Mouse (Mus musculus) neural tube, embryonic 10.5 days (tissue): ENCODE data around the gene Gm49325.
A peak's percentile ranks its signal among the peaks of the same experiment; 100 is the strongest.

Source experiments
- DNase-seq: peaks from one replicate; pipeline ENCODE4 v3.0.0-alpha.2; 2017; ENCODE audit warnings: low spot score; ENCODE audit errors: extremely low spot score

The Gm49325 gene

GRCm38 (mm10) chr10:77588036-77588435 lies 18.0 kb upstream of the Gm49325 start:
- DNase-seq = no peak

DNA sequence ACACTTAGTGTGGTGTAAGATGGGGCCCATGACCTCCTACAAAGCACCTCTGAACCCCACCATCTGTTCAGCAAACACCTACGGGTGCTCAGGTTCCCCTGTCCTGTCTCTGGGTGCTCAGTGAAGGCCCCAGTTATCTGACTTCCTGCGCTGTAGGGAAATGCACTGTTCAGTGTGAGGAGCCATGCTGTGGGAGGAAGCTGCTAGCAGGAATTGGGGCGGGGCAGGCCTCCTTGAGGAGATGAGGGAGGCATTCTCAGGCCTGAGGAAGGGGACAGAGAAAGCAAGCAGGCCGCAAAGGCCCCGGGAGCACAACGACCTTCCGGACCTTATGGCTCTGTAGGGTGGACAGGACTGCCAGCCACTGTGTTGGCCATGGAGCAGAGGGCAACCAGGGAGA lies 16.9 kb upstream of the Gm49325 start:
- no peak for DNase-seq

- no peak for DNase-seq
Measured at GRCm38 (mm10) chr10:77589749-77590148, 16.2 kb upstream of the Gm49325 start.

- peak; percentile 34 for DNase-seq
Measured at GRCm38 (mm10) chr10:77590812-77591211, 15.2 kb upstream of the Gm49325 start.

DNA sequence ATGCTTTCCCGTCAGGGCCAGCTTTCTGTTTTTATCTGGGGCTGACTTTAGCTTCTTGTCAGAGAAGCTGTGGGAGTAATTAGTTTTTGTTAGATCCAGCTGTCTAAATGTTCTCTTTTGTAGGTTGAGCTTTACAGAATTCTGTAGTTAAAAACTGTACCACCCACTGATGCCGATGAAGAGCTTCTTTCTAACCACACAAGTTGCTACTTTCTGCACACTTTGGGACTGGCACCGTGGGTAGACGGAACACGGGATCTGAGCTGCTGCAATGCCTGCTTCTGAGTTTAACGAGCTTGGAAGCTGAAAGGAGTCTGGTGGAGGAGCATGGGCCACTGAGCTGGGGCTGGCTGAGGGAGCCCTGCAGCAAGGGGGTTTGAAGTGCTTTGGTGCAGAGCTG lies 14.5 kb upstream of the Gm49325 start:
- DNase-seq = no peak

DNA sequence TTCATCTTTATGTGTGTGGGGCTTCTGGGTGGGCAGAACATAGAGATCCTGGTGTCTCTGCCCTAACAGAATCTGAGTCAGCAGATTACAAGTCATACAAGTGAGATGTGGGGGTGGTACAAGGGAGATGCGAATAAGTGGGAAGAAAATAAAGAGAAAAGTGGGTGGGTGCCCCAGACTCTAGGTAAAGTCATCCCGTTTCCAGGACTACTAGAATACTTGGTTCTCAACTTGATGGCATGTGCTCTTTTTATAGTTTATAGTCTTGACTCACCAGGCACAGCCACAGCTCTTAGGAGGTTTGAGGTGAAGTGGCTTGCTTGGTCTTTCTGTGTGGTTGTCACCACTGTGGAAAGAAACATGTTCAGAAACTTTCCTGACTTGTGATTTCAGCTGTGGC lies 9.9 kb upstream of the Gm49325 start:
- DNase-seq = no peak

DNA sequence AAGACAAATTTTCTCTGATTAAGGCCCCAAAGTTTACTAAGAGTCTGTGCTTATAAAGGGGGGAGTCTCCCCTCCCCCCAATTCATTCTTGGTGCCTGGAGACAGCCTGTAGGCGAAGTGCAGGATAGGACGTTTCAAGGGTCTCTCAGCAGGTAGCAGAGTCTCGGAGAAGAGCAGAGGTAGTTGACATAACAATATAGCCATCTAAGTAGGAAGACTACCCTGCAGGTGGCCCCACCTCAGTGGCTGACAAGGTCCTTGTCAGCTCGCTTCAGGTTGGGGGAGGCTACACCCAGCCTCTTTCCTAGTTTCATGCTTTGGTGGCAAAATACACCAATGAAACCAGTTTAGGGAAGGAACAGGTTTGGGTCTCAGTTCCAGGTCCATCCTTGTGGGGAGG lies 3.0 kb upstream of the Gm49325 start:
- DNase-seq = no peak

GRCm38 (mm10) chr10:77604111-77604510 lies 1.9 kb upstream of the Gm49325 start:
- DNase-seq = no peak

GRCm38 (mm10) chr10:77604958-77605357 lies 1.0 kb upstream of the Gm49325 start:
- DNase-seq = no peak

DNA sequence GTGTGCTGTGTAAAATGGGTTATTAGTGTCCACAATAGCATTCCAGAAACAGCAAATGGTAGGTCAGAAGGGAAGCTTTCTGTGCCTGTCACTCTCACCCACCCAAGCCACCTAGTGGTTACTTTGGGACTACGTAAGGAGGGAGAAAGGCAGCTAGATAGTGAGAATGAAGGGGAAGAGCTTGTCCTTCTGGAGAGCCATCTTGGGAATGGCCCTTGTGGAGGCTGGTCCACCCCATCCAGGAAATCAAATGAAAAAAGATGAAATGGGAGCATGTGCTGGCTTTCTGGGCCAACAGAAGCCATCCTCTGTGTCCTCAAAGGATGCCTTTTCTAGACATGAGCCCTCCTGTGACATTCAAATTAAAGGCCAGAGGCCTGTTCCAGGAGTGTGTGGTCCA lies 629 bp upstream of the Gm49325 start:
- DNase-seq = peak; percentile 39

GRCm38 (mm10) chr10:77606855-77607254 lies 858 bp downstream of the Gm49325 start:
- DNase-seq = no peak

DNA sequence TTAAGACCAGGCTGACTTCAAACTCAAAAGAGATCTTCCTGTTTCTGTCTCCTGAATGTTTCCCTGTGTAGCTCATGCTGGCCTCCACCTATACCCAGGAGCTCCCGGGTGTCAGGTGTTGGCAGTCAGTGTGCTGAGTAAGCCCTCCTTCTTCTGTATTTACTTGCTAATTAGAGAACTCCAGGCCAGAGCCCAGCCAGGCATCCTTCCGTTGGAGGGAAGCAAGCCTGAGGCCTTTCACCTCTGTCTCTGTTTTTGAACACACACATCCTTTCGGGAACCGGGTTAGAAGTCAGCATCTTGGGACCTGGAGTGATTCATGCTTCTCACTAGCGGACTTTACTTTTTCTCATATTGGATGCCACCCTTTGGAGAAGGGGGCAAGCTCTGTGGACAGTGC lies 1.4 kb downstream of the Gm49325 start:
- DNase-seq = no peak

- DNase-seq = no peak
Measured at GRCm38 (mm10) chr10:77608589-77608988, 2.6 kb downstream of the Gm49325 start.

GRCm38 (mm10) chr10:77610221-77610961 lies 4.4 kb downstream of the Gm49325 start:
- DNase-seq = no peak

DNA sequence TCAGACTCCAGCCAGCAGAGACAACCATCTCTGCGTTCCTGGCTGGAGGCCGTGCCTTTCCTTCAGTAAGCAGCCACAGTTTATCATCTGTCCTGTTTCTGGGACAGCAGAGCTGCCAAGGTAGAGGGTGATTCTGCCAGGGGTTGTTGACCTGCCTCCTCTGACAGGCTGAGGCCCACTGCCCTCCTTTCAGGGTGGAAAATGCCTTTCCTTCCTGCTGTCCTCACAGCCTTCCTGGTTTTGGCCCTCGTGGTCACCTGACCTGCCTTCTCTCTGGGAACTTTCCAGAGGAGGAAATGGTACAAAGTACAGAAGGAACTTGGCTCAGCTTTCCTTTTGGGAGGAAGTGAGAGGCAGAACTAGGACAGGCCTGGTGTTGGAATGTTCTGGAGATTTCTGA lies 7.4 kb downstream of the Gm49325 start:
- no peak for DNase-seq

DNA sequence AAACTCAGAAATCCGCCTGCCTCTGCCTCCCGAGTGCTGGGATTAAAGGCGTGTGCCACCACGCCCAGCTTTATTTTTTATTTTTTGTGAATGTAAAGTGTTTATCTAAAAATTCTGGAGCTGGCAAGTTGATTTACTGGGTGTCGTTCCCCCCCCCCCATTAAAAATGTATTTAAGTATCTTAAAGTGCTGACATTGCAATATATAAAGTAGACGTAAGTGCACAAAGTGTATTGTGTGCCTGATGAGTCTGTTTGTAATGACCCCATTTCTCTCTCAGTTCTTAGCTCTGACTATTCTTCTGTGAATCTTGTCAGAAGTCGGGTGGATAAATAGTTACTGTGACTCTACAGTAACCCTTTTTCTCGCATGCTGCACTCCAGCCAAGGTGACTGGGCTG lies 9.7 kb downstream of the Gm49325 start:
- no peak for DNase-seq

GRCm38 (mm10) chr10:77616166-77616565 lies 10.2 kb downstream of the Gm49325 start:
- no peak for DNase-seq

DNA sequence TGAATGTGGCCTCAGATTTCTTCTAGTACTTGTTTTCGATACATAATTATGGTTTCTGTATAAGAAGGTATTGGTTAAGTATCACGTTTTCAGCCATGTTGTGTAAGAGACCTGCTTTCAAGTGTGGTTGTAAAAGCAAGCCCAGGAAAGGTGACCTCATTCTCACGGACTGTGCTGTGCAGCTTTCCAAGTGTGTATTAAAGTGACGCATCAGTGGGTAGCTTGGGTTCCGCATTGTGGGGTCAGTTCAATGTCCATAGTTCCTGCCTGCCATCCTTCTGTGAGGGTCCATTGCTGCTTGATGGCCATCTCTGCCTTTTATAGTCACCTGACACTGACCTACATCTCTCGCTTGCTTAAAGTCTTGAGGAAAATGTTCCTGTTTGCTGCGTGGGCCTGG lies 10.9 kb downstream of the Gm49325 start:
- DNase-seq = no peak

- no peak for DNase-seq
Measured at GRCm38 (mm10) chr10:77621546-77621945, 15.5 kb downstream of the Gm49325 start.

DNA sequence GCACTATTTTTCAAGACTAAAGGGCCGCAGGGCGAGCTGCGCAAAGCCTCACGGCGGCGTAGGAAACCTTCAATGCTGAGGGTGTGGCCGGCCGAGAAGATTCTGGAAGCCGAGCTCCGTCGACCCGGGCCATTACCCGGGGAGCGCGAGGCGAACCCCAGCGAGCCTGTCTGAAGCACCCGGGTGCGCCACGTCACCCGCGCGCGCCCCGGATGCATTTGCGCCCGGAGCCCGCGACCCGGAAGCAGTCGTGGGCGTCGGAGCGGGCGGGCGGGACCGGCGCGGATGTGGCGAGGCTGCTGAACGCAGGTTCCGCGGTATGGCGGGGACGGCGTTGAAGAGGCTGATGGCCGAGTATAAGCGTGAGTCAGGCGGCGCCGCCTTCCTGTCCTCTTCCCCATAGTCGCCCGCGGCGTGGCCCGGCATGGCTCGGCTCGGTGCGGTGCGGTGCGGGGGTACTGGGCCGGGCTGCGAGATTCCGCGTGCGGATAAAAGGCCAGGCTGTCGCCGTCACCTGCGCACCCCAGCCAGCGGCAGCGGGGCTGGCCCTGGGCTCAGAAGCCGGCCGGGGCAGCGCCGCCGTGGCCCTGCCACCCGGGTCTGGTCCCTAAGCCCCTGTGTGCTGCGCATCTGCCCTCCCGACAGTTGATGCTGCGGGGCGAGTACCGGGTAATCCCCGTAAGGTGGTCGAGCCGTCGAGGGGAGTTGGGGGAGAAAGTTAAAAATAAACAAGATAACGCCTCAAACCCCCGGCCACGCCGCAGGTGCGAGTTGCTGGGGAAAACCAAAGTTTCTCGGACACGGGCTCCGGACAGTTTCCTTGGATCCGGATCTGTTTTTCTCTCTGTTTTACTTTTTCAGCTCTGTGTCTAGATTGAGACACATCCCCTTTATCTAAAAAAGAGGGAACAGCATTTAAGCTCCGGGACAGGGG lies 16.3 kb downstream of the Gm49325 start, which contains the start of gene Ube2g2:
TSS of gene Ube2g2 (plus strand) at position 221 of the 934 bp plus-strand sequence.
- peak; percentile 94 for DNase-seq

DNA sequence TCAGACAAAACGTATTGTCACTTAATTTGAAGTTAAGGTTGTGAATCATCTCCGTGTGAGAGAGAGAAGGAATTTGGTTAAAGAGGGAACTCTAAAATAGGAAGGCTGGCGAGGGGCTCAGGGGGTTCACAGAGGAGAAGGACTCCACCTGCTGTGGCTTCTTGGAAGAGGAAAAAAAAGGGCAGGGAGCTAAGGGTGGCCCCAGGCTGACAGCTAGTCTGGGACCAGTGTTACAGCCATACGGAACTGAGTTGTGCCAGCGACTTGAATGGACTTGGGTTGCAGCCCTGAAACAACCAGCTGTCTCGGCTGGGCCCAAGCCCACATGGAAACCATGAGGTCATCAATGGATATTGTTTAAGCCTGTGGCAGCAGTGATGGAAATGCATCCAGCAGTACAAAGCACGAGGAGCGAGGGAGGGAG lies 17.1 kb downstream of the Gm49325 start:
- DNase-seq = peak; percentile 37

DNA sequence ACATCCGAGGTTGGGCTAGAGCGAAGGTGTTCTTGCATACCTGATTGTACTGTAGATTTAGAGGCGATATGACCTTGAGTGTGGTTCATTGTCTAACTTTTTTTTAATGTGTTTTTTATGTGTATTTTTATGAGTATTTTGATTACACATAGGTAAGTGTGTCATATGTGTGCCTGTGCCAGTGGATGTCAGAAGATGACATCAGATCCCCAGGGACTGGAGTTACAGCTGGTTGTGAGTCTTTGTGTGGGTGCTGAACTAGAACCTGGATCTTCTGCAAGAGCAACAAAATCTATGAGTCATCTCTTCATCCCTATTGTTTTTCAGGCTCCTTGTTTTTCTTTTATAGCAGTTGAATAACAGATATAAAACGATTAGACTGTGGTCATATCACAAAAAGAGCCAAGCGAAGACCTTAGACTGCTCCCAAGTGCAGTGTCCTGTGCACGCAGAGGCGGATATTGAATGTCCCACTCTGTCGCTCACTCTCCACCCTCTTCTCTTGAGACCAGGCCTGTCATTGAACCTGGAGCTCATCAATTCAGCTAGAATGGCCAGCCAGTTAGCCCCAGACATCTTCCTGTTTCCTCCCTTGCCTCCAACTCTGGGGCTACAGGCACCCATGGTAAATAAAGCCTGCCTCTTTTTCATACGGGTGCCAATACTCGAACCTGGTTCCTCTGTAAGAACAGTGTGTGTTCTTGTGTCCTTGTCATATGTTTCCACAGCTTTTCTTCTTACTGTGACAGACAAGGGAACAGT lies 17.8 kb downstream of the Gm49325 start:
- no peak for DNase-seq
